Mouse (Mus musculus): ENCODE data around the gene Hoxa7.

DNA sequence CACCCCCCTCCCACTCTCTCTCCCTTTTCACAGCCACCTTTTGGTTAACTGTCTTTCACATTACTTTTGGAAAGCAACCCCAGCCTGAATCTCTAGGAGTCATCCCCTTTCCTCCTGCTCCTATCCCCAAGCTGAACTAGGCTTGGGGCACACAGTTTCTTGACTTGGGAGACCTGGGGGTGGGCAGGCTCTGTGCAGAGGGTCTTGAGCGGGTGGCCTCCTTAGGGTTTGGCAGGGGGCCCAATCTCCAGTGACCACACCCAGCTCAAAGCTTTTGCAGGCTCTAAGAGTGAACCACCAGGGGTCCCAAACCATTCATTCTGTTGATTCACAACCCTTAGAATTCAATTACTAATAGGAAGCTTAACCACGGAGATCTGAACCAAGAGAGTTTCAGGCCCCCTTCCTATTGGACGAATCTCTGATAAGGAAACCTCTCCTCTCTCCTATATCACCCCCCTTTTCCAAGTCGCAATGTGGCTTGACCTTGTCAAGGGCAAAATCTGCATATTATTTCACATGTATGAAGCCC lies 21.2 kb upstream of the Hoxa7 start:
- TF ChIP-seq CTCF (IDR thresholded peaks at IDR 0.05; ENCODE audit: low read depth, low read length) (no peak), POLR2A (IDR thresholded peaks at IDR 0.05; ENCODE audit: borderline replicate concordance, low read depth, low read length) (no peak)
